Mouse (Mus musculus) megakaryocyte progenitor cell, adult 5-6 weeks (primary cell): ENCODE results near the gene Cep97. TPM values are rescaled to one million over a fixed set of nuclear protein-coding genes. Genes with fewer than 3 reads are reported as not detected.
"Not testable (repeated sequence)": the region's sequence is repeated elsewhere in the genome, so short reads cannot be mapped to it uniquely, and the experiment has no call there.

ENCODE experiments used
- ATAC-seq: replicated peaks from 2 replicates; pipeline ENCODE4 v1.8.0; 2016; ENCODE audit warnings: mild to moderate bottlenecking, moderate TSS enrichment, inconsistent platforms; ENCODE audit not compliant: poor library complexity
- total RNA-seq, 2 experiments: library from RNA; stranded (forward) in 1 of 2; stranded (reverse) in 1 of 2; fragments of 157-497, 149-512 nt in 1 of 2; fragments of 200-1000 nt in 1 of 2; gene quantifications; 2 replicates each; pipeline versions ENCODE4 v1.2.3 to v1.2.4; 2015 to 2017

The Cep97 gene
- total RNA-seq, 2 experiments from 2014 or later, result 9.3 to 13.4 TPM

GRCm38 (mm10) chr16:55947876-55948410 is 13.3 kb upstream of the Cep97 start:
- ATAC-seq, result not testable (repeated sequence)

- no peak for ATAC-seq
Measured at GRCm38 (mm10) chr16:55947266-55947665, 12.6 kb upstream of the Cep97 start.

GRCm38 (mm10) chr16:55940781-55941180 is 6.1 kb upstream of the Cep97 start:
- ATAC-seq, result no peak

- no peak for ATAC-seq
Measured at GRCm38 (mm10) chr16:55939703-55940102, 5.0 kb upstream of the Cep97 start.

- ATAC-seq, result no peak
Measured at GRCm38 (mm10) chr16:55938761-55939160, 4.1 kb upstream of the Cep97 start.

GRCm38 (mm10) chr16:55933681-55934343 is 843 bp downstream of the Cep97 start:
- peak; percentile 43 for ATAC-seq

- peak; percentile 39; the same call in 1 of the 2 replicates for ATAC-seq
Measured at GRCm38 (mm10) chr16:55924010-55924409, 10.6 kb downstream of the Cep97 start.

- no peak for ATAC-seq
Measured at GRCm38 (mm10) chr16:55922079-55922478, 12.6 kb downstream of the Cep97 start.

GRCm38 (mm10) chr16:55914716-55915115 is 19.9 kb downstream of the Cep97 start:
- no peak for ATAC-seq

GRCm38 (mm10) chr16:55910208-55910793 is 24.4 kb downstream of the Cep97 start:
- ATAC-seq, result no peak

- peak; percentile 70 for ATAC-seq
Measured at GRCm38 (mm10) chr16:55906928-55907679, 27.6 kb downstream of the Cep97 start.

- ATAC-seq, result no peak
Measured at GRCm38 (mm10) chr16:55905370-55905769, 29.3 kb downstream of the Cep97 start.

GRCm38 (mm10) chr16:55901839-55902756 is 32.6 kb downstream of the Cep97 start:
- ATAC-seq, result no peak

GRCm38 (mm10) chr16:55898385-55899002 is 36.2 kb downstream of the Cep97 start:
- ATAC-seq, result no peak

GRCm38 (mm10) chr16:55895651-55896095 is 39.0 kb downstream of the Cep97 start:
- ATAC-seq, result peak; percentile 14; the same call in 1 of the 2 replicates

GRCm38 (mm10) chr16:55894893-55895650 is 39.6 kb downstream of the Cep97 start, which contains the start of gene Nxpe3:
Gene Nxpe3, minus strand, starts transcription at chr16:55895285.
- ATAC-seq, result peak; percentile 78

- ATAC-seq, result peak; percentile 15
Measured at GRCm38 (mm10) chr16:55894536-55894892, 40.1 kb downstream of the Cep97 start.

GRCm38 (mm10) chr16:55893410-55894107 is 41.1 kb downstream of the Cep97 start:
- ATAC-seq, result no peak

GRCm38 (mm10) chr16:55892484-55892883 is 42.2 kb downstream of the Cep97 start:
- no peak for ATAC-seq
